Mouse (Mus musculus) CH12.LX (cell line): ENCODE results near the gene Pbxip1.
A peak's percentile ranks its signal among the peaks of the same experiment; 100 is the strongest.

Experiments used
- CHD2 ChIP-seq: IDR thresholded peaks from 2 replicates; pipeline ENCODE4 v1.6.1; 2011; ENCODE audit warnings: low read length, improper control_type of control experiment
- CTCF ChIP-seq, 2 experiments: IDR thresholded peaks in 1 of 2; conservative IDR thresholded peaks in 1 of 2; 2 replicates each; pipeline ENCODE4 v1.5.1; 2011 to 2012; ENCODE audit warnings: low read depth in 2 of 2, low read length in 2 of 2, improper control_type of control experiment in 1 of 2, inconsistent platforms in 1 of 2, mild to moderate bottlenecking in 1 of 2, moderate library complexity in 1 of 2
- E2F4 ChIP-seq: IDR thresholded peaks from 2 replicates; pipeline ENCODE4 v1.6.1; 2011; ENCODE audit warnings: low read depth, low read length, improper control_type of control experiment; ENCODE audit not compliant: insufficient replicate concordance
- EP300 ChIP-seq: IDR thresholded peaks from 2 replicates; pipeline ENCODE4 v1.6.1; 2011; ENCODE audit warnings: low read length, improper control_type of control experiment
- JUND ChIP-seq: conservative IDR thresholded peaks from 2 replicates; pipeline ENCODE4 v1.6.1; 2011; ENCODE audit warnings: low read depth, low read length, improper control_type of control experiment
- MAX ChIP-seq: IDR thresholded peaks from 2 replicates; pipeline ENCODE4 v1.6.1; 2011; ENCODE audit warnings: low read length, improper control_type of control experiment
- MAZ ChIP-seq: IDR thresholded peaks from 2 replicates; pipeline ENCODE4 v1.6.1; 2012; ENCODE audit warnings: low read depth, mild to moderate bottlenecking, inconsistent platforms, low read length, improper control_type of control experiment, moderate library complexity
- MEF2A ChIP-seq: IDR thresholded peaks from 2 replicates; pipeline ENCODE4 v1.6.1; 2014; ENCODE audit warnings: low read depth, mild to moderate bottlenecking, inconsistent platforms, low read length, improper control_type of control experiment, borderline replicate concordance
- POLR2A ChIP-seq: IDR thresholded peaks from 2 replicates; pipeline ENCODE4 v1.6.1; 2011; ENCODE audit warnings: low read depth, mild to moderate bottlenecking, improper control_type of control experiment, low read length
- RAD21 ChIP-seq: IDR thresholded peaks from 2 replicates; pipeline ENCODE4 v1.6.1; 2011; ENCODE audit warnings: low read depth, mild to moderate bottlenecking, low read length, improper control_type of control experiment, moderate library complexity
- RCOR1 ChIP-seq: conservative IDR thresholded peaks from 2 replicates; pipeline ENCODE4 v1.6.1; 2012; ENCODE audit warnings: low read depth, mild to moderate bottlenecking, inconsistent platforms, low read length, improper control_type of control experiment
- TBP ChIP-seq: conservative IDR thresholded peaks from 2 replicates; pipeline ENCODE4 v1.6.1; 2011; ENCODE audit warnings: low read depth, low read length, improper control_type of control experiment
- USF1 ChIP-seq: IDR thresholded peaks from 2 replicates; pipeline ENCODE4 v1.6.1; 2014; ENCODE audit warnings: low read depth, mild to moderate bottlenecking, inconsistent platforms, low read length, improper control_type of control experiment
- ZC3H11A ChIP-seq: IDR thresholded peaks from 2 replicates; pipeline ENCODE4 v1.6.1; 2012; ENCODE audit warnings: low read depth, mild to moderate bottlenecking, inconsistent platforms, low read length, improper control_type of control experiment

DNA sequence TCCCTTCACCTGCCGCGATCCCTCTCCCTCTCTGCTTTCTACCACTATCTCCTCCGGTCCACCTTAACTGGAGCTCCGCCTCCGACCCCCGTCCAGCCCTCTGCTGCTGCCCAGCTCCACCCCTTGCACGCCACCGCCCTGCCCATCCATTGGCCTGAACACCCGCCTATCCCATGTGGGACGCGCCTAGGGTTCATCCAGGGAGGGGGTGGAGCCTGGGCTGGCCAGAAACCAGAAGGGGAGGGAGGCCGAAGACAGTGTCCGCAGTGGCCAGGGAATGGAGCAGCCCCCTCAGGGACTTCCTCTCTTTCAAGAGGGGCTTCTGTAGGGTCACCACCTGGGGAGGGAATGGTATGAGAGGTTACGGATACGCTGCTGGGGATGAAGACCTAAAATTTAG is 42.9 kb upstream of the Pbxip1 start:
- TF ChIP-seq USF1 (no peak), CHD2 (peak; percentile 68; the same call in 1 of the 2 replicates), CTCF (conservative IDR thresholded peaks at IDR 0.05 in 1 of 2, IDR thresholded peaks at IDR 0.05 in 1 of 2; ENCODE audit: low read depth in 2 of 2, low read length in 2 of 2) (no peak), RCOR1 (no peak), MEF2A (0 out of 2 replicates have a peak, but pooled peaks have one; percentile 32), POLR2A (peak; percentile 75), ZC3H11A (no peak), EP300 (no peak), RAD21 (no peak), MAZ (peak; percentile 66), E2F4 (no peak), JUND (no peak), TBP (no peak), MAX (0 out of 2 replicates have a peak, but pooled peaks have one; percentile 8)
